Mouse (Mus musculus) lung, postnatal 0 days (tissue): ENCODE measurements around the gene Gm9918.

ENCODE experiments used
- CTCF ChIP-seq: IDR thresholded peaks from 2 replicates; pipeline ENCODE4 v1.5.1; 2016; ENCODE audit warnings: antibody characterized with exemption, mild to moderate bottlenecking
- EP300 ChIP-seq: IDR thresholded peaks from 2 replicates; pipeline ENCODE4 v1.6.1; 2016; ENCODE audit warnings: antibody characterized with exemption, mild to moderate bottlenecking, control low read depth

GRCm38 (mm10) chr15:102273982-102274716, 3.8 kb downstream of the Gm9918 start:
- TF ChIP-seq CTCF (peak; percentile 46), EP300 (no peak)
